Mouse (Mus musculus): ENCODE data around the gene Anapc10.
"Not testable (repeated sequence)": the region's sequence is repeated elsewhere in the genome, so short reads cannot be mapped to it uniquely, and the experiment has no call there.

Gene Anapc10

GRCm38 (mm10) chr8:79711064-79711961 is at the start of gene Anapc10, which contains the start of gene Abce1:
Gene Anapc10, plus strand, starts transcription at chr8:79711820.
Gene Abce1, minus strand, starts transcription at chr8:79711740.
- DNase-seq (ENCODE audit: low spot score), result peak; percentile 96

- no peak for DNase-seq (ENCODE audit: low spot score)
These were observed 35.2 kb upstream of the Anapc10 start for GRCm38 (mm10) chr8:79676461-79676860.

GRCm38 (mm10) chr8:79679005-79679404 is 32.6 kb upstream of the Anapc10 start:
- DNase-seq (ENCODE audit: low spot score), result no peak

DNA sequence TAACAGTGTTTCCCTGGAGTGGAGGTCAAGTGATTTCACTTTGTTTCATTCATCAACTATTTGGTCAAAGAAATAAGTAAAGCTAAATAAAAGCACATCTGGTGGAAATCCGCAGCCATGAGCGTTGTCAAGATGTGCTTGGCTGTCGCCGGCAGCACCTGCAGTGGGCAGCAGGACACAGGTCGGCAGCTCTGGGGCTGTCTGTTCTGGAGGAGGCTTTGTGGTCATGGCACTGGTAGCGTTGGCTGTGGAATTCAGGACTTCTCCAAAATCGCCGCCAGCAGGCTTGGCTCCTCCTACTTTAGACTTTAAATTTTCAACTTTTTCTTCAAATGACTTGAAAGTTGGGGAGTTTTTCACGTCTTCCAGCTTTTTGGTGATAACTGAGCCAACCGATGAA is 31.5 kb upstream of the Anapc10 start:
- not testable (repeated sequence) for DNase-seq (ENCODE audit: low spot score)

GRCm38 (mm10) chr8:79680555-79680954 is 31.1 kb upstream of the Anapc10 start:
- no peak for DNase-seq (ENCODE audit: low spot score)

DNA sequence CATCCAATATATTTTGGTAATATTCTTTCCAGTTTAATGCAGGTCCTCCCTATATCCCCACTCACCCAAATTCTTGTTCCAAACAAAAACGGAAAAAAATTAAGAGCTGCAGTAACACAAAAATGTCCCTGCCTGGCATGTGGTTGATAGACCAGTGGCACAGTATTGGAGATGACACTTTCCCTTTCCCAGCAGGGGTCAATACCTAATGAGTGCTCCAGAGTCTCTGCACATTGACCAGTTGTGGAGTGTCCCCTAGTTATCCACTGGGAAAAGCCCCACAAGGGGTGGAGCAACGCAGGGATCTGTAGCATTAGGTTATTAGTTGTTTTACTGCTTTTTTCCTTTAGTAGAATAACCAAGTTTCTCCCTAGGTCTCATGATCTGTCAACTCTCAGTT is 30.7 kb upstream of the Anapc10 start:
- no peak for DNase-seq (ENCODE audit: low spot score)

DNA sequence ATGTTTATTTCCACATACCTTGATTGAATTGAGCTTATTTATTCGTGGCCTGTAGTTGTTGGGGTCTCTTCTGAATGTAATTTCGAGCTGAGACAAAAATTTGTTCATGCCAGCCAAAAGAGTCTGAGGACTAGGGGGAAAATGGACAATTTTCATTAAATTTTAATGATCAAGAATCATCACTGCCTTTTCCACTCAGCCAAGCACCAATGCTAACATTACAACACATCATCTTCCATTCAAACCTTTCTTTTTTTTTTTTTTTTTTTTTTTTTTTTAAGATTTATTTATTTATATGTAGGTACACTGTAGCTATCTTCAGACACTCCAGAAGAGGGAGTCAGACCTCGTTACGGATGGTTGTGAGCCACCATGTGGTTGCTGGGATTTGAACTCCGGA is 25.7 kb upstream of the Anapc10 start:
- DNase-seq (ENCODE audit: low spot score), result not testable (repeated sequence)

DNA sequence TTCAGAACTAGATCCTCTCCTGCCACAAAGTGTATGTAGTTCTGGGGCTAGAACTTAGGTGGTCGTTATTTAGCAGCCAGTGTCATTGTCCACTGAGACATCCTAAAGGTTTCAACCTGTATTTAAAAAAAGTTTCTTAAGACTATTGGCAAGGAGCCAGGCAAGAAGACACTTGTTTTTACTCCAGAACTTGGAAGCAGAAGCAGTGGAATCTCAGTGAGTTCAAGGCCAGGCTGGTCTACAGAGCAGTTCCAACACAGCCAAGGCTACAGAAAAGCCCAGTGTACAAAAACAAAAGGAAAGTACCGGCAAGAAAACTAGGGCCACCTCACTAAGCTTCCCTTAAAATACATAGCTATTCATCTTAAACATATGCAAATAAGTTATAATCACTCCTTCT is 19.1 kb upstream of the Anapc10 start:
- DNase-seq (ENCODE audit: low spot score), result no peak

DNA sequence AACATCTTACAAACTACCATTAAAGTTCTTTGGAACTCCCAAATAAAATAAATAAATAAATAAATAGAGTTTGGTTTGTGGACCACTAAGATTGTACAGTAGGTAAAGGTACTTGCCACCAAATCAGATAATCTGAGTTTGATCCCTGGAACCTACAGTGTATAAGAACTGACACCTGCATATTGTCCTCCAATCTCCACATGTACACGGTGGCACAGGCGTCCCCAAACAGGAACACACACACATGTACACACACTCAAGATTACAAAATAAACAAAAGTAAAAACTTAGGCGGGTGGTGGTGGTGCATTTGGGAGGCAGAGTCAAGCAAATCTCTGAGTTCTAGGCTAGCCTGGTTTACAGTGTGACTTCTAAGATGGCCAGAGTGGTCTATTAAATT is 4.9 kb upstream of the Anapc10 start:
- no peak for DNase-seq (ENCODE audit: low spot score)

DNA sequence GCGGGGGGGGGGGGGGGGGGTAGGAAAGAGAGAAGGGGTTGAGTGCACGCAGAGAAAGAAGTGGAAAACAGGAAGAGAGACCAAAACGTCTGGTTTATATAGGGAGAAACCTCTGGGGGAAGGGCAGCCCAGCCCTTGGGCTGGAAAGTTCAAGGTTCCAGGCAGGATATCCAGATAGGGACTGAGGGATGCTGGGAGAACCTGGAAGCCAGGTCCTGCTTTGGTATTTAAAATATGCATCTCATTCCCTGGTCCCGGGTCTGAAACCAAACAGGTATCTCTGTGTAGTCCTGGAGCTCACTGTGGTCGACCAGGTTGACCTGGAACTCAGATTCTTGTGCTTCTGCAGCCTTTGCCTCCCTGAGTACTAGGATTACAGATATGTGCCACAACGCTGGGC is 1.1 kb downstream of the Anapc10 start:
- no peak for DNase-seq (ENCODE audit: low spot score)

DNA sequence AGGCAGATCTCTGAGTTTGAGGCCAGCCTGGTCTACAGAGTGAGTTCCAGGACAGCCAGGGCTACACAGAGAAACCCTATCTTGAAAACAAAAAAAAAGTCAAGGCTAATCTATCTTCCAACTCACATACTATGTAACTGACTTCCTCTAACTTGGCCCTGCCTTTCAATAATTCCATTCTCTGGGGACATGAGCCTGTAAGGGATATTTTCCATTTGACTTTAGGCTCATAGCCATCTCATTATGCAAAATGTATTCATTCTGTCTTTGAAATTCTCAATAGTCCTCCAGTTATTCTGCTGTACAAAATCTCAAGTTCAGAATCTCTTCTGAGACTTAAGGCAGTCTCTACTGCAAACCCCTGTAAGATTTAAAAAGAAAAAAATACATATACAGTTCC is 9.9 kb downstream of the Anapc10 start:
- no peak for DNase-seq (ENCODE audit: low spot score)

DNA sequence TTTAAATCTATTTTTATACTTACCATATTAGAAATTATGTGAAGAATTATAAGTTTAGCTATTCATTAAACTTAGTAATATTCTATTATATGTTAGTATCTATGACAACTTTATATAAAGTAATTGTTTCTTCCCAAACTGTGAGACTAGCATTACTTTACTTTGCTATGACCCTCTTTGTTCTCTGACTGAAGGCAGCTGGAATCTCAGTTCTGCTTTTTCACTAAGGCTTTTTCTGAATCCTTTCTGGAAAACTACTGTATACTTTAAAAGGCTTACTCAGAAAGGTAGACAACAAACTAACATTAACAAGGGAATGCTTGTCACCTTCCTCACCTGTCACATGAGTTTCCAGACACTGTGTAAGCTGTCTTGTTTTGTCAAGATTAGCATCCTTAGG is 11.7 kb downstream of the Anapc10 start:
- DNase-seq (ENCODE audit: low spot score), result no peak

DNA sequence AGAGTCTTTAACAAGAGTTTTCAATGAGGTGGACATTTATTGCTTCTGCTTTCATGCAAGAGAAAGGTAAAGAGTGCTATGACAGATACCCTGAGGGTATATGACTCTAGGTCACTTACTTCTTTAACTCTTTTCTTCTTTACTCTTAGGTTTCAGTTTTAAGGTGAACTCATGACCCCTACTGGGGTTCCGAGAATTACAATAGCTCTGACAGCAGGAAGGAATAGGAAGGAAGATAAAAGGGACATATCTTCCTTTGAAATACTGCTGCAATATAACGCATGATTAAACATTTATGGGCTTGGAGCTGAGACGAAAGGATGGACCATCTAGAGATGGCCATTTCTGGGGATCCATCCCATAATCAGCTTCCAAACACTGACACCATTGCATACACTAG is 13.0 kb downstream of the Anapc10 start:
- no peak for DNase-seq (ENCODE audit: low spot score)

GRCm38 (mm10) chr8:79727900-79728299 is 16.3 kb downstream of the Anapc10 start:
- no peak for DNase-seq (ENCODE audit: low spot score)

- peak; percentile 65 for DNase-seq (ENCODE audit: low spot score)
These were observed 22.7 kb downstream of the Anapc10 start for GRCm38 (mm10) chr8:79734304-79734703.

- DNase-seq (ENCODE audit: low spot score), result no peak
These were observed 36.6 kb downstream of the Anapc10 start for GRCm38 (mm10) chr8:79748171-79748570.

- no peak for DNase-seq (ENCODE audit: low spot score)
These were observed 37.0 kb downstream of the Anapc10 start for GRCm38 (mm10) chr8:79748591-79748990.

DNA sequence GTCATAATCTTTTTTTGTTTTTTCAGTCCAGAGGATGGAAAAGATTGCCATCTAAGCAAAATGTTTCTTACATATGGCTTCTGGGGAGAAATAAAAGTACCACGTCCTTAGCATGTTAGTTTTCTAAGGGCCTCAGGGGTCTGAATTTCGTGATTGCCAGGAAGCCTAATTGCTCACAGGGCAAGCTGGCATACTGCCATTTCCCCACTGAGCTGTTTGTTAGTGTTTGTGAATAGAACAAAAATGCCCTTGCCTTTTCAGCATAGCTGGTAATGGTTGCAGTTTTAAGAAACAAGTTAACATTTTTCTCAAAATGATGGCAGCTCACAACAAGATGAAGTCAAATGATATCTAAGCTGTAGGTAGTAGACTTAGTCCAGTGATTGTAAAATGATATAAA is 38.7 kb downstream of the Anapc10 start:
- no peak for DNase-seq (ENCODE audit: low spot score)

- not testable (repeated sequence) for DNase-seq (ENCODE audit: low spot score)
These were observed 83.3 kb downstream of the Anapc10 start for GRCm38 (mm10) chr8:79794873-79795272.

GRCm38 (mm10) chr8:79796690-79797089 is 85.1 kb downstream of the Anapc10 start:
- no peak for DNase-seq (ENCODE audit: low spot score)

DNA sequence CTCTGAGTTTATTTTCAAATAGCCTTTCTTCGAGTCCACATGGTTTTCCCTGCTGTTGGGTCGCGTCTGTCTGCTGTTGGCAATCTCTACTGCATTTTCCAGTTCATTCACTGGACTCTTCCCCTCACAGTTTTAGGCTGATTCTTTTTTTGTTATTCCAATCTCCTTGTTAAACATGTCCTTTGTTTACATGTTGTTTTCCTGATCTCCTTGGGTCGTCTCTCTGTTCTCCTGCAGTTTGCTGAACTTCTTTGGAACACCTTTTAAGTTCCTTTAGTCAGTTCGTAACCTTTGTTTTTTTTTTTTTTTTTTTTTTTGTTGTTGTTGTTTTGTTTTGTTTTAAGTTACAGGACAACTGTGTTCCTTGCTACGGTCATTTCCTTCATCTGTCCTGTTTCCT is 92.9 kb downstream of the Anapc10 start:
- no peak for DNase-seq (ENCODE audit: low spot score)

- DNase-seq (ENCODE audit: low spot score), result no peak
These were observed 95.4 kb downstream of the Anapc10 start for GRCm38 (mm10) chr8:79806971-79807370.

DNA sequence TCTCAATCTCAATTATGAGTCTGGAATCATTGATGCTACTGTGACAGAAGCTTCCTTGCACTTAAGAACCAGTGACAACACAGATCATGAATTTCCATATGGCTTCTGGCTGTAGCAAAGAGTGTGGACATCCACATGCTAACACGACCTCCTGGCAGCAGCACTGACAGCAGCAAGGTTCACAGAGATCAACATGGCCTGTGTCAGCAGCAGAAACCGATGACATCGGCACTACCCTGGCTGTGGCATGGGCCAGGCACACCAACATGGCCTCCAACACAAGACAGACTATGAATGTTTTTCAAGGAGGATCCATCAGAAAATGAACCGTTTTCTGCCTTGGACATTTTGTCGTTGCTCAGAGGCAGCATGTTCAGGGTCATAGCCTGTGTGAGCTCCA is 114.9 kb downstream of the Anapc10 start:
- DNase-seq (ENCODE audit: low spot score), result no peak
